Mouse (Mus musculus): ENCODE measurements around the gene Gng8.

Gene Gng8

GRCm38 (mm10) chr7:16875326-16875725 lies 16.3 kb upstream of the Gng8 start:
- no peak for DNase-seq (ENCODE audit: extremely low read depth, insufficient read length, low spot score)

GRCm38 (mm10) chr7:16876006-16876405 lies 15.6 kb upstream of the Gng8 start:
- no peak for DNase-seq (ENCODE audit: extremely low read depth, insufficient read length, low spot score)

- no peak for DNase-seq (ENCODE audit: extremely low read depth, insufficient read length, low spot score)
These were observed 15.0 kb upstream of the Gng8 start for GRCm38 (mm10) chr7:16876608-16877007.

GRCm38 (mm10) chr7:16877717-16878116 lies 13.9 kb upstream of the Gng8 start:
- DNase-seq (ENCODE audit: extremely low read depth, insufficient read length, low spot score): no peak

GRCm38 (mm10) chr7:16879796-16880547 lies 11.6 kb upstream of the Gng8 start:
- DNase-seq (ENCODE audit: extremely low read depth, insufficient read length, low spot score): peak; percentile 37

- DNase-seq (ENCODE audit: extremely low read depth, insufficient read length, low spot score): no peak
These were observed 11.0 kb upstream of the Gng8 start for GRCm38 (mm10) chr7:16880615-16881014.

GRCm38 (mm10) chr7:16883162-16883561 lies 8.4 kb upstream of the Gng8 start:
- no peak for DNase-seq (ENCODE audit: extremely low read depth, insufficient read length, low spot score)

GRCm38 (mm10) chr7:16884334-16884733 lies 7.3 kb upstream of the Gng8 start:
- no peak for DNase-seq (ENCODE audit: extremely low read depth, insufficient read length, low spot score)

- DNase-seq (ENCODE audit: extremely low read depth, insufficient read length, low spot score): no peak
These were observed 6.3 kb upstream of the Gng8 start for GRCm38 (mm10) chr7:16885271-16885776.

GRCm38 (mm10) chr7:16885905-16886304 lies 5.7 kb upstream of the Gng8 start:
- no peak for DNase-seq (ENCODE audit: extremely low read depth, insufficient read length, low spot score)

- DNase-seq (ENCODE audit: extremely low read depth, insufficient read length, low spot score): no peak
These were observed 1.1 kb upstream of the Gng8 start for GRCm38 (mm10) chr7:16890536-16890935.

- DNase-seq (ENCODE audit: extremely low read depth, insufficient read length, low spot score): peak; percentile 73
These were observed 642 bp upstream of the Gng8 start for GRCm38 (mm10) chr7:16890944-16891343.

GRCm38 (mm10) chr7:16892352-16892730 lies 755 bp downstream of the Gng8 start:
- no peak for DNase-seq (ENCODE audit: extremely low read depth, insufficient read length, low spot score)

GRCm38 (mm10) chr7:16893612-16894011 lies 2.0 kb downstream of the Gng8 start:
- DNase-seq (ENCODE audit: extremely low read depth, insufficient read length, low spot score): no peak

- no peak for DNase-seq (ENCODE audit: extremely low read depth, insufficient read length, low spot score)
These were observed 2.7 kb downstream of the Gng8 start for GRCm38 (mm10) chr7:16894279-16894678.

- DNase-seq (ENCODE audit: extremely low read depth, insufficient read length, low spot score): peak; percentile 68
These were observed 3.4 kb downstream of the Gng8 start for GRCm38 (mm10) chr7:16895000-16895399.

- DNase-seq (ENCODE audit: extremely low read depth, insufficient read length, low spot score): no peak
These were observed 3.9 kb downstream of the Gng8 start for GRCm38 (mm10) chr7:16895511-16895910.

- DNase-seq (ENCODE audit: extremely low read depth, insufficient read length, low spot score): no peak
These were observed 8.9 kb downstream of the Gng8 start for GRCm38 (mm10) chr7:16900526-16900925.

- no peak for DNase-seq (ENCODE audit: extremely low read depth, insufficient read length, low spot score)
These were observed 11.9 kb downstream of the Gng8 start for GRCm38 (mm10) chr7:16903439-16903955.

- DNase-seq (ENCODE audit: extremely low read depth, insufficient read length, low spot score): no peak
These were observed 12.6 kb downstream of the Gng8 start for GRCm38 (mm10) chr7:16904120-16904675.

GRCm38 (mm10) chr7:16905491-16906021 lies 14.0 kb downstream of the Gng8 start:
- DNase-seq (ENCODE audit: extremely low read depth, insufficient read length, low spot score): no peak

- DNase-seq (ENCODE audit: extremely low read depth, insufficient read length, low spot score): no peak
These were observed 14.7 kb downstream of the Gng8 start, which contains the start of gene Ptgir for GRCm38 (mm10) chr7:16906281-16906680. Gene Ptgir (plus strand): TSS chr7:16906490.
